Mouse (Mus musculus): Measurements from ENCODE around the gene Psmg3.

DNA sequence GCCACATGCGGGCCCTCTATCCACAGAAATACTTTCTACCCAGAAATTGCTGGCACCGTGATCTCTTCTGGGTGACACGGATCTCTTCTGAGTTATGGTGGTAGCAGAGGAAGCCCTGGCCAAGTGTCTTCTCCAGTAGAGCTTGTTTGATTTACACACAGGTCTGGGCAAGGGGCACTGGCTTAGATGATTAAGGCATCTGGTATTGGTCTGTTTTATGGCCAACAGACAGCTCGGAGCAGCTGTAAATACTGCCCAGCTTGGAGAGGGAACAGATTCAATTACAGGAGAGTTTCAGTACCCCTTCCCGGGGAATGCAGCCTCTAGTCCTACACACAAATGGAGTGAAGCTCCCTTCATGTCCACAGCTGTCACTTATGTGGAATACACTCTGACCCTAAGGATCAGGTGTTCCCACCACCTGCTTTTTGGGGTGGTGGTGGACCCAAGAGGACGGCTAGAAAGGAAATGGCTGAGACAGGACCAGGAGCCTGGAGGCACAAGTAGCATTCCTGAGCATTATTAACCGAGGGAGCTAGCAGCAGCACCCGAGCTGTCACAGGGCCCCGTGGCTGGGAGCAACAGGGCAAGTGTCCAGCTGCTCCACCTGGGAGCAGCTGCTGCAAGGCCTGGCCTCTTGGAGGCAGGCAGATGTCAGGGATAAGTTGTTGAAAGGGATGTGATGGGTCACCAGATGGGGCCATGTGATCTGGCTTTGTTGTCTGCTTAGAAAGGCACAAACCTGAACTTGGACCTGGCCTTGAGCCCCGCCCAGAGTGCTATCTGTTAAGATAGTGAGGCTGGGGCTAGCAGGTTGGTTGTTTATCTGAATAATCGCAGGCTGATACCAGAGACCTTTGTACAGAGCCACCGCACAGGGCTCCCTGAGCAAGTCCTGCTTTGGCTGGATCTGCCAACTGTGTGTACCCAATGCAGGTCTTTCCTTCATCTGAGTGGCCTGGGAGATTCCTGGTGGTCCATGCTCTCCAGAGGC, 4.9 kb downstream of the Psmg3 start:
- TF ChIP-seq CEBPB (IDR thresholded peaks at IDR 0.05; ENCODE audit: insufficient read depth, poor library complexity, severe bottlenecking) (no peak), MAX (IDR thresholded peaks at IDR 0.05; ENCODE audit: low read depth) (no peak), POLR2A (IDR thresholded peaks at IDR 0.05; ENCODE audit: insufficient read length, low read depth) (no peak), USF1 (IDR thresholded peaks at IDR 0.05; ENCODE audit: low read depth) (peak; percentile 27), REST (IDR thresholded peaks at IDR 0.05; ENCODE audit: insufficient read depth, insufficient read length) (no peak), POLR2AphosphoS2 (IDR thresholded peaks at IDR 0.05; ENCODE audit: insufficient read length, low read depth) (no peak), E2F4 (IDR thresholded peaks at IDR 0.05; ENCODE audit: insufficient read depth) (no peak), MYOG (IDR thresholded peaks at IDR 0.05; ENCODE audit: control insufficient read depth in 1 of 3, insufficient read depth in 1 of 3, insufficient read length in 2 of 3, low read depth in 2 of 3) (peak in 2 of 3 experiments; percentile 80 to 86)
